Mouse (Mus musculus): Measurements from ENCODE around the gene Erbb4.
A peak's percentile ranks its signal among the peaks of the same experiment; 100 is the strongest.

Gene Erbb4

GRCm38 (mm10) chr1:69107485-69108158 is at the start of gene Erbb4:
Gene Erbb4 (minus strand): TSS chr1:69108059.
- DNase-seq: peak; percentile 46 to 61

GRCm38 (mm10) chr1:69157346-69157745 is 49.5 kb upstream of the Erbb4 start:
- no peak for DNase-seq

DNA sequence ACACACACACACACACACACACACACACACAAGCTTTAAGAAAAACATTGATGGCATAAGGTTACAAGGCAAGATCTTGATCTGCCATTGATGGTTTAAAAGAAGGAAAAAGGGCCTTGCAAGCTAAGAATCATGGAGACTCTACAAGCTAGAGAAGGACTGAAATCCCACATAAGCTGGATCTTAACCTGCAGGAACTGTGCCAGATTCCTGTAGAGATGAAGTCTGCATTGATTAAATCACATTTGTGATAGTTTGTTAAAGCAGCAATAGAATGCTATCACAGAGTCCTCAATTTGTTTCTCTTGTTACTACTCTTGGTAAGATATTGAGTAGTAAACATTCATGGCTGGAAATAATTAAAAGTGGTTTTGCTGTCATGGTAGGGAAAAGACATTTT is 33.5 kb upstream of the Erbb4 start:
- no peak for DNase-seq

DNA sequence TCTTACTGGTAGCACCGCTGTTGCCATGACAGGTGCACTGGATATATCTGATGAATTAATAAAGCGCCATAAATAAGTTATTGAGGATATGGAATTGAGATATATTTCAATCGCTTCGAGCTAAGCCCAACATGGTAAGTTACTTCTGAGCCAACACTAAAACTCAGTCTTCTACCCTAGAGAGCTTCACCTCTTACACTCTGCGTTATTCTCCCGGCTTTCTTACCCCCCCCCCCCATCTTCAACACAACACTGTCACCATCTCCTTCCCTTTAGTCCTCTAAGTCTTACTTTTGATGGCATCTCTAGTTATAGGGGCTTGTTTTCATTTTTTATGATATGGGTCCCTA is 31.6 kb upstream of the Erbb4 start:
- DNase-seq: no peak

- DNase-seq: peak; percentile 51 to 65
Measured at GRCm38 (mm10) chr1:69138856-69139518, 31.1 kb upstream of the Erbb4 start.

DNA sequence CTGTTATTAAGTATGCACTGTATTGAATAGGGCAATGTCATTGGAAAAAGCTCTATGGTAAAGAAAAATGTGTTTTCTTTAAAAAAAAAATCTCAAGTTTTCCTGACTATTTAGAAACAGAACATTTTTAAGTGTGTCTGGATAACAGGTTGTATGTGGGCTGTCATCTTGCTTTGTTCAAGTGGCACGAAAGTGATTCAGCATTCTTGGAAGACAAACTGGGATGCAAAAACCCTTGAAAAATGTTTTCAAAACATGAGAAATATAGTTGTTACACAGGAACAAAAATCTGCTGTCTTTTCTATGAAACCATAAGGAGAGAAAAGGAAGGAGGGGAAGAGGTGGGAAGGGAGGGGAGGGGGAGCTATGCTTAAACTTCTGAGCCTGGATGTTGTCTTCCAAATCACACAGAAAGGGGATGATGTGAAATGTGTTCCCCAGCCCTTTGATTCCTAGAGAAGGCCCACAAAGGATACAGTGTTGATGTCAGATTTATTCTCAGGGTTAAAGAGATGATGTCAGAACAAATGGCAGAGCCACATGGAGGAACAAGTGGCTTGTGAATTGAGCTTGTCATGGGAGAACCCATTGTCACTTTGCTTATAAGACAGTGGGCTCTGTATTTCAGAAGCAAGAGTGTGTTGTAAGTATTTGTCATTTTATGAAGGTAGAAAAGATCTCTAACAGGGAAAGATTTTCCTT is 16.4 kb upstream of the Erbb4 start:
- no peak for DNase-seq

DNA sequence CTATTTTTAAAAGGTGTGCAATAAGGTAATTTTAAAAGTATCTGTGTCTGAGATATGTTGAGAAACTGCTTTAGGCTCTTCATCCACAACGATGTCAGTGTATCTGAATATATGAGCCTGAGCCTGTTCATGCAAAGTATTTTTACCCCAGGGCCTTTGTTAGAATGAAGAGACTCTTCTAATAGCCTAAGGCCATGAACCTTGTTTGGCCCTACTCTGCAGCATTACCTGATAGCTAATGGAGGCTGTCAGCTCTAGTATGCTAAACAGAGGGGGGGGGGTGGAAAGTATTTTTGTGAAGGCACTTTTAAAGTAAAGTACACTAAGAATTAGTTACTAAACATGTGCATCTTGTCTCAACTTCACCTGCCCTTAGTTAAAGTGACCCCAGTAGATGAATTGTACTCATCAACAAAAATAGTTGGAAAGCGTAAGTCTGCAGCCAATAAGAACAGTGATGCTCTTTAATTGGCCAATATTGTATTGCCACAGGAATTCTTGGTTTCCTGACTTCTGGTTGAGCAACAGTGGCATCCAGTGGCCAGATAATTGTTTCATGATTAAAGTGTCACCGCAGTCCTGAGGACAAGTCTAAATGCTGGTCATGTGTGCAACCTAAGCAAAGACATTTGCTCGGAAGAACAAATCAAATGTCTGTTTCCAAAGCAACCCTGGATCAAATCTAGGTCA is 10.5 kb upstream of the Erbb4 start:
- peak; percentile 22 to 34 for DNase-seq

DNA sequence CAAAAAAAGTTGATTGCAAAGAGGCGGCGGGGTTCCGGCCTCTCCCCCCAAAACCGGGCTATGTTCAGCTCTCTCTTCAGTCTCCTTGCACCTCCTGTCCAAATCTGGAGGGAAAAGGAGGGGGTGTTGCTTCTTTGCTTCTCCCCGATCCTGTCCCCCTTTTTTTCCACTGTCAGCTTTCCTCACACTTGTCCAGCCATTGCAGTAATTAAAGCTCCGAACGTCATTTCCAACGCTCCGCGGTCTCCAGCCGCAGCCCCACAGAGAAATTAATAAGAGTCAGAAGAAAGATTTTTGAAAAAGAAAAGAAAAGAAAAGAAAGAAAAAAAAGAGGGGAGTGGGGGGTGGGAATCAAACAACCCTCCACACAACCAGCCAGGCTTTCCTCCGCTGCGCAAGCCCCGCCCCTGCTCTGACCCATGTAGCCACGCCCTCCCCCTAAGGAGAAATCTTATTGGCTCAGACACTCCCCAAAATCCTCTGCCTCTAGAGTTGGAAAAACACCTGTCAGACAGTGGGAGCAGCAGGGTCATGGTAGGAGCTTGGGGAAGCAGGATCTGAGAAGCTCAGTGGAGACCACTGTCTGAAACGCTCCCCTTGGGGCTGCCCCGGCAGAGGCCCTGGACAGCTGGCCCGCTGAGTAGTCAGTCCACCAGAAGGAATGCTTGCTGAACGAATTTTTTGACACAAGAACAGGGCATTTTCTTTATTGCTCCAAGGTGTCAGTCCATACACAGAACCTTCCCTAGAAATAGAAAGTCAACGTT is 483 bp upstream of the Erbb4 start:
- DNase-seq: peak; percentile 77 to 83

- DNase-seq: peak; percentile 50 to 64
Measured at GRCm38 (mm10) chr1:69106937-69107461, 860 bp downstream of the Erbb4 start.

GRCm38 (mm10) chr1:69106322-69106761 is 1.5 kb downstream of the Erbb4 start:
- peak; percentile 58 to 71 for DNase-seq

DNA sequence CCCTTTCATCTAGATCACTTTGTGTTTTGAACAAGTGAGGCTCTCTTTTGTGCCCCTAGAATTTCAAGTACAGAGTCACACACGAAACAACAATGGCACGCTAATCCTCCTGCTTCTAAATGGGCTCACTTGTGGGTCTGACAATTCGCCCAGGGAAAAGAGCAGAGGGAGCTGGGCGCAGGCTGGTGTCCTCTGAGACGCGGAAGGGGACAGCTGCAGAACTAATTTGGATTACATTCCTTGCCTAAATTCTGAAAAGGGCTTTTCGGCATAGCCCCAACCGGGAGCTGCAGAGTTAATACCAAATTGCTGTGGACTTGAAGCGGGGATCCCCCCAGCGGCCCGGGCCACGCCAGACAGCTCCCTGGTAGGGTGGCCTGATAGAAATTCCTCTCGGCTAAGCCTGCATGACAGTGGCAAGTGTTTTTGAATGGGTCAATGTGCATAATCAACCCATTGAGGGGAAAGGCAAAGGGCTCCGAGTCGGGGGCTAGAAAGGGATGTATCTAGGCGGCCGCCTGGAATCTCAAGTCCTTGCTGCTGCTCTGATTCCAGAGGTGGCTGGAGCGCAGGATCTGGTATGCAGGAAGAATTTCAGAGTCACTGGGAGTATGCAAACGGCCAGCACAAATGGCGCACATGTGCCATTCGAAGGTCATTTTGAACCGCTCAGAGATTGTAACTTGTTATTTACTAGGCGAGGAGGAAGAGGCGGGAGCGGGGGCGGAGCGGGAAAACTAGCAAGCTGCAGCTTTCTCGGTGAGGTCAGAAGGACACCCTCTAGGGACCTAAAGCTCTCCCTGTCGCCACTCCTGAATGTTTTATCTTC is 2.2 kb downstream of the Erbb4 start:
- DNase-seq: peak; percentile 73 to 82

DNA sequence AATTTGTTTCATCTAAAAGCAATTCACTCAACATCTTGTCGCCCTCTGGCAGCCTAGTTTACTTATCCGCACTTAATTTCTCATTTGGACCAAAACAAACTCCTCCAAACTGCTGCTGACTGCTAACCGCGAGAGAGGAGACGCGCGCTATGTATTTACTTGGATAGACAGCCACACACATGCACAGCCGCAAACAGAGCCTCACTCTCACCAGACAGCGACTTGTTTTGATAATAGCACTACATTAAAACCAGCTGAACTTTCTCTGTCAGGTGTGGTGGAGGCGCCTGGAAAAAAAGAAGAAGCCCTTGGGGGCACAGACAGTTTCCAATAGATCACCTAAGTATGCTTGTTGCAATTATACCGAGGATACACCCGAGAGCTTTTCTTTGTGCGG is 2.8 kb downstream of the Erbb4 start:
- peak; percentile 20 to 41 for DNase-seq

DNA sequence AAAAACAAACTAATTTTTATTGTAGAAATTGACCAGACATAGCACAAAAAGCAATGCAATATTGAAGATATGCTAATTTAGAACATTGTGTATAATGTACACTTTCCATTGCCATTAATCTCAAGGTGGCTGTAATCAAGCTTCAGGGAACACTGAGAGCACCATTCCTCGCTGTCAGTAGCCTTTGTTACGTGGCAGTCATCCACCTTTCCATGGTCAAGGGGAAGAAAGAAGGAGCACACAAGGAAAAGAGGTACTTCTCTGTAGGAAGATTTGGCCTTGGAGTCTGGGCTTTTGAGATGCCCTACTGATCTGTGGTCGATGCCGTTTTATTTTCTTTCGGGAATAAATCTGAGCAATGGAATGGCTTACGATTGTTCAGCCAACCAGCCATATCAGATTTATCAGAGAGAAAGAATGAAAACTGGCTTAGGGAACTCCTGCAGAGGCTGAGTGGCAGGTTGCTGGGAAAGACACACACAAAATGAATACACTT is 4.6 kb downstream of the Erbb4 start:
- no peak for DNase-seq

DNA sequence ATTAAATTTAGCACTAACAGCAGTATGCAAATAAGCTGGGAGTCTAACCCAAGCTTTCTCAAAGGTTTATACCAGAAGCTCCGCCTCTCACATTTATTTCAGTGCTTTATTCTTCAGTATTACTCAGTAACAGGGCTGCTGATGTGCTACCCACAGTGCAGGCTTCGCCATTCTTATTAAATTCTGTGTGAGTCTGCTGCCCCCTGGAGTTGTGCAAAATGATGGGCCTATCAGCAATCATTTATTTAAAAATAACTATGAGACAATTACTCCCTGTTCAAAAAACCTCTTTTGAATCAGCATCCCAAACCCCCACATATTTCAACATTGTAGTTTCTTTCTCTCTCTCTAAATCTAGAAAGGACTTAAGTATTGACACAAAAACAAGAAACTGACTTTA is 6.2 kb downstream of the Erbb4 start:
- DNase-seq: no peak

- DNase-seq: no peak
Measured at GRCm38 (mm10) chr1:69093052-69093451, 14.8 kb downstream of the Erbb4 start.

GRCm38 (mm10) chr1:69089331-69089730 is 18.5 kb downstream of the Erbb4 start:
- no peak for DNase-seq

DNA sequence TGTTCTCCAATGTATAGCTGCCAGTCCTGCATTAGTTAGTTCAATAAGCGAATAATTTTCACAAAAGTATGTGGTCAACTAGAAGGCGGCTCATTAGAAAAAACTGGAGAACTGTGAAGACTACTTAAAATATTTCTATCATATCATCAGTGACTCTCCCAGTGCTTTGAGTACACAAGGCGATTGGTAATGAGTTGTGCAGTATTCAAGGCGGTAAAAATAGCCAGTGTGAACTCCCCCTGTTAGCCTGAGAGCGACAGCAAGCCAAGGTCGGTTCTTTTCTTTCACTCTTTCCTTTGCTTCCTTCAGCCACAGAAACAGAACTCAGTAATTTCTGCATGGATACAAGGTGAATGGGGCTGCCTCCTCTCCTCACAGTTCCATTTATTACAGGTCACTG is 22.1 kb downstream of the Erbb4 start:
- DNase-seq: no peak

DNA sequence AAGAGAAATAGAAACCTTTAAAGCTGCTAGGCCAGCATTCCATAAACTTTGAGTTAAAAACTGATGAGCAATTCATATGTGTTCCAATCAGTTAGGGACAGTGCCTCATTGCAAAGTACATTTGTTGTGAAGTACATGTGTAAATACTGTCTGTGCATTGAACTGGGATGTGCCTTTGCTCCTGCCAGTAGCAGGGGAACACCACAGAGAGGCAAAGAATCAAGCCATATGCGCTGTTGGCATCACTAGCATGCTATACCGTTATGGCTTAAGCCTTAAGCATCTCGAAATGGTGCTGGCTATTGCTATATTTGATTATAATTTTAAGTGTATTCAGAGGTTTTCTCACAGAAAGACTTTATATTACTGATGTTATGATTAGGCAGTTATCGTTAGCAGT is 58.9 kb downstream of the Erbb4 start:
- DNase-seq: no peak

DNA sequence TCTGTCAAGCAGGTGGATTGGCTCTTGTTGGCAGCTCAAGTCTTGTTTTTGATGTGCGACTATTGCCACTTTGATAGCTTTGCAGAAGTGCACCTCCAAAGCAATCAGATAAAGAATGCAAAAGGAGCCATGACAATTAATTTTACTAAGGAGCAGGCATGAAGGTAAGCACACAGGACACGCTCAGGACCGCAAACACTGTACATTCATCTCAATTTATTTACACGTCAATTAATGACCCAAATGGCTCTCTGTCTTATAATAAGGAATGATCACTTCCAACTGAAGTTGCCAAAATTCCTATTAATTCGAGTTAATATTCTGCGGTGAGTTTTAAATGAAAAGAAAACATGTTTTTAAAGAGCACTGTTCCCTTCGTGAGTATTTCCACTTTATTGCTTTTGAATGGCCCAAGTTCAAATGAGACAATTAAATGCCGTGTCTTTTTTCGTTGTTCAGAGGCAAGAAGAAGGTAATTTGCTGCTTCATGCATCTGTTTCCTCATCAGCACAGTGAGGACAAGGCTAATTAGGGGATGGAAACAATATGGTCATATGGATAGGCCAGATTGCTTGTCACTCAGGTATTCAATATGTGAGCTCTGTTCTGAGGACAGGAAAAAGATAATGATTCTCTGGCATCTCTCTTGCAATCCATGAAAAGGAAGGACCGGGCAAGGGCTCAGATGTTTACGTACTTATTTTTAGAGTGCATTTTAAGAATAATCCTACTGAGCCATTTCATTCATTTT is 61.5 kb downstream of the Erbb4 start:
- DNase-seq: no peak

DNA sequence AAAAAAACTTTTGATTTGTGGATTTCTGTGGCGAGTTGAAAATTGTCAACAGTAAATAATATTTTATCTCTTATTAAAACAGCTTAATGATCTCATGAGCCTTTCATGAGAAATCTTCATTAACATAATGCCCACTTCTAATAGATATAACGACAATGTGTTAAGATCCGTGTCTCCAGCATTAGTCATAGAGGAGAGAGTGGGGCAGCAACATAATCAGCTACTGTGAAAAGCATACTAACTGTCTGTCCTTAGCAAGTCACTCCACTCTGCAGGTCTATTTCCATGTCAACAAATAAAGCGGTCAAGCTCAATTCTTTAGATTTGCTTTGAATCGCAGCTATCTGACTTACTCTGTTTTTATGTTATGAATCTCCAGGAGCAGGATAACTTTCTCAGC is 80.0 kb downstream of the Erbb4 start:
- no peak for DNase-seq

- DNase-seq: peak; percentile 6 to 29
Measured at GRCm38 (mm10) chr1:69024858-69025257, 83.0 kb downstream of the Erbb4 start.

All from kidney, postnatal 4 days (tissue).